Mouse (Mus musculus) hindbrain, embryonic 10.5 days (tissue): Measurements from ENCODE around the gene Rhno1. TPM values are rescaled to one million over a fixed set of nuclear protein-coding genes. Genes with fewer than 3 reads are reported as not detected.

ENCODE experiments used
- DNase-seq: peaks from one replicate; pipeline ENCODE4 v3.0.0-alpha.2; 2017; ENCODE audit warnings: low spot score
- H3K27ac ChIP-seq: fragments of 300-500 bp; sonication (generic); 2 replicates; pipeline ENCODE4 v1.5.1; 2016; ENCODE audit warnings: mild to moderate bottlenecking, moderate library complexity
- H3K27me3 ChIP-seq: fragments of 300-500 bp; sonication (generic); 2 replicates; pipeline ENCODE4 v1.6.1; 2016; ENCODE audit warnings: mild to moderate bottlenecking; ENCODE audit not compliant: poor library complexity, insufficient read depth, severe bottlenecking
- H3K36me3 ChIP-seq: fragments of 300-500 bp; sonication (generic); 2 replicates; pipeline ENCODE4 v1.6.1; 2016; ENCODE audit warnings: mild to moderate bottlenecking, moderate library complexity
- H3K4me1 ChIP-seq: fragments of 300-500 bp; sonication (generic); replicated peaks from 2 replicates; pipeline ENCODE4 v1.6.1; 2016; ENCODE audit warnings: mild to moderate bottlenecking
- H3K4me3 ChIP-seq: fragments of 300-500 bp; sonication (generic); 2 replicates; pipeline ENCODE4 v1.5.1; 2016; ENCODE audit warnings: mild to moderate bottlenecking, moderate library complexity
- H3K9me3 ChIP-seq: fragments of 300-500 bp; sonication (generic); 2 replicates; pipeline ENCODE4 v1.6.1; 2016; ENCODE audit warnings: mild to moderate bottlenecking, moderate library complexity
- WGBS: fragments of 180-500 bp; shearing (Covaris S2); methylation state at CpG from one replicate; pipeline ENCODE4 v1.1.7; 2016; 5-methylcytosine and 5-hydroxymethylcytosine counted together
- polyA plus RNA-seq: library from polyadenylated mRNA; unstranded; fragments of >200 nt; fragmentation: Nextera tagmentation; extraction: Ambion mirVana; gene quantifications from 2 replicates; pipeline ENCODE4 v1.2.1, GENCODE M21; 2016

The Rhno1 gene
- polyA plus RNA-seq, result 177 and 192 TPM in 2 replicates

- under 1% methylated on average over 76 of the region's 76 CpGs for whole genome bisulfite sequencing
- peak within 1 kb of the TSS; percentile 99 for H3K27ac ChIP-seq
- DNase-seq, result peak; percentile 89
- peaks cover 47% of the 10 kb centered on the region for H3K36me3 ChIP-seq
- peak within 1 kb of the TSS; percentile 87 for H3K4me3 ChIP-seq
- no peaks in the 10 kb centered on the region for H3K9me3 ChIP-seq
- H3K27me3 ChIP-seq, result no peaks in the 10 kb centered on the region
- H3K4me1 ChIP-seq, result peaks cover 55% of the 10 kb centered on the region
These were observed at the start of gene Rhno1, which contains the start of gene Foxm1 for GRCm38 (mm10) chr6:128362381-128363006. Gene Rhno1 (minus strand): TSS chr6:128362911. Gene Foxm1 (plus strand): TSS chr6:128362967.

- 21% methylated on average over 3 of the region's 3 CpGs for WGBS
- Histone ChIP-seq H3K36me3 (peaks cover 92% of the 10 kb centered on the region), H3K4me1 (no peaks in the 10 kb centered on the region), H3K27me3 (no peaks in the 10 kb centered on the region), H3K4me3 (no peak overlapping the region), H3K9me3 (no peaks in the 10 kb centered on the region), H3K27ac (no peak overlapping the region)
- peak; percentile 79 for DNase-seq
These were observed 48.4 kb upstream of the Rhno1 start for GRCm38 (mm10) chr6:128411115-128411514.

- no peaks in the 10 kb centered on the region for H3K27me3 ChIP-seq
- H3K4me1 ChIP-seq, result no peaks in the 10 kb centered on the region
- H3K9me3 ChIP-seq, result no peaks in the 10 kb centered on the region
- no peak overlapping the region for H3K27ac ChIP-seq
- H3K36me3 ChIP-seq, result peaks cover 91% of the 10 kb centered on the region
- DNase-seq, result no peak
- H3K4me3 ChIP-seq, result no peak overlapping the region
- 95% methylated on average over 13 of the region's 13 CpGs for WGBS
These were observed 47.6 kb upstream of the Rhno1 start for GRCm38 (mm10) chr6:128410305-128410704.

GRCm38 (mm10) chr6:128408544-128409125, 45.9 kb upstream of the Rhno1 start:
- WGBS, result 87% methylated on average over 7 of the region's 7 CpGs
- peaks cover 84% of the 10 kb centered on the region for H3K36me3 ChIP-seq
- DNase-seq, result no peak

GRCm38 (mm10) chr6:128404708-128405107, 42.0 kb upstream of the Rhno1 start:
- Histone ChIP-seq H3K36me3 (peaks cover 45% of the 10 kb centered on the region), H3K4me1 (peaks cover 11% of the 10 kb centered on the region), H3K4me3 (no peak overlapping the region), H3K9me3 (no peaks in the 10 kb centered on the region), H3K27ac (no peak overlapping the region), H3K27me3 (no peaks in the 10 kb centered on the region)
- DNase-seq, result no peak
- 68% methylated on average over 5 of the region's 5 CpGs for WGBS

More at GRCm38 (mm10) chr6:128408544-128409125, 45.9 kb upstream of the Rhno1 start:
- Histone ChIP-seq H3K4me1 (no peaks in the 10 kb centered on the region), H3K4me3 (no peak overlapping the region), H3K27me3 (no peaks in the 10 kb centered on the region), H3K9me3 (no peaks in the 10 kb centered on the region), H3K27ac (no peak overlapping the region)

GRCm38 (mm10) chr6:128399421-128400185, 36.9 kb upstream of the Rhno1 start:
- peak; percentile 34 for DNase-seq
- H3K27me3 ChIP-seq, result no peaks in the 10 kb centered on the region
- peak overlapping the region; percentile 64 for H3K27ac ChIP-seq
- H3K4me3 ChIP-seq, result peak overlapping the region; percentile 16; the same call in 1 of the 2 replicates
- H3K36me3 ChIP-seq, result peaks cover 1% of the 10 kb centered on the region; the same call in 1 of the 2 replicates
- no peaks in the 10 kb centered on the region for H3K9me3 ChIP-seq
- WGBS, result 49% methylated on average over 21 of the region's 21 CpGs
- peaks cover 16% of the 10 kb centered on the region for H3K4me1 ChIP-seq

GRCm38 (mm10) chr6:128398996-128399395, 36.3 kb upstream of the Rhno1 start, which contains the start of gene Nrip2:
Gene Nrip2 (plus strand): TSS chr6:128399296.
- 77% methylated on average over 3 of the region's 3 CpGs for WGBS
- peak within 1 kb of the TSS; percentile 64 for H3K27ac ChIP-seq

GRCm38 (mm10) chr6:128397574-128398261, 35.0 kb upstream of the Rhno1 start:
- Histone ChIP-seq H3K4me3 (no peak overlapping the region), H3K27me3 (no peaks in the 10 kb centered on the region), H3K36me3 (no peaks in the 10 kb centered on the region), H3K27ac (no peak overlapping the region), H3K4me1 (peaks cover 16% of the 10 kb centered on the region), H3K9me3 (no peaks in the 10 kb centered on the region)
- WGBS, result 85% methylated on average over 7 of the region's 7 CpGs
- DNase-seq, result no peak

More at GRCm38 (mm10) chr6:128398996-128399395, 36.3 kb upstream of the Rhno1 start, which contains the start of gene Nrip2:
- no peaks in the 10 kb centered on the region for H3K36me3 ChIP-seq
- H3K9me3 ChIP-seq, result no peaks in the 10 kb centered on the region
- H3K4me3 ChIP-seq, result peak within 1 kb of the TSS; percentile 16; the same call in 1 of the 2 replicates
- no peaks in the 10 kb centered on the region for H3K27me3 ChIP-seq
- DNase-seq, result no peak
- peaks cover 16% of the 10 kb centered on the region for H3K4me1 ChIP-seq

- no peaks in the 10 kb centered on the region for H3K36me3 ChIP-seq
- 70% methylated on average over 1 of the region's 1 CpGs for WGBS
- no peak overlapping the region for H3K27ac ChIP-seq
- no peak overlapping the region for H3K4me3 ChIP-seq
- H3K9me3 ChIP-seq, result no peaks in the 10 kb centered on the region
- no peaks in the 10 kb centered on the region for H3K27me3 ChIP-seq
- H3K4me1 ChIP-seq, result no peaks in the 10 kb centered on the region
- no peak for DNase-seq
These were observed 28.0 kb upstream of the Rhno1 start for GRCm38 (mm10) chr6:128390683-128391082.

- Histone ChIP-seq H3K27ac (no peak overlapping the region), H3K9me3 (no peaks in the 10 kb centered on the region), H3K4me1 (no peaks in the 10 kb centered on the region), H3K27me3 (no peaks in the 10 kb centered on the region), H3K36me3 (no peaks in the 10 kb centered on the region), H3K4me3 (no peak overlapping the region)
- WGBS, result 93% methylated on average over 1 of the region's 1 CpGs
- no peak for DNase-seq
These were observed 26.5 kb upstream of the Rhno1 start for GRCm38 (mm10) chr6:128389185-128389584.

GRCm38 (mm10) chr6:128385026-128385425, 22.3 kb upstream of the Rhno1 start:
- H3K4me1 ChIP-seq, result no peaks in the 10 kb centered on the region
- H3K4me3 ChIP-seq, result no peak overlapping the region
- H3K27me3 ChIP-seq, result no peaks in the 10 kb centered on the region
- DNase-seq, result no peak
- 85% methylated on average over 1 of the region's 1 CpGs for WGBS
- H3K36me3 ChIP-seq, result no peaks in the 10 kb centered on the region
- H3K9me3 ChIP-seq, result no peaks in the 10 kb centered on the region
- no peak overlapping the region for H3K27ac ChIP-seq

- no peak overlapping the region for H3K4me3 ChIP-seq
These were observed 21.0 kb upstream of the Rhno1 start for GRCm38 (mm10) chr6:128383752-128384151.

More at GRCm38 (mm10) chr6:128383752-128384151, 21.0 kb upstream of the Rhno1 start:
- Histone ChIP-seq H3K27ac (no peak overlapping the region), H3K9me3 (no peaks in the 10 kb centered on the region), H3K36me3 (no peaks in the 10 kb centered on the region), H3K27me3 (no peaks in the 10 kb centered on the region), H3K4me1 (no peaks in the 10 kb centered on the region)
- no peak for DNase-seq
- 79% methylated on average over 7 of the region's 7 CpGs for WGBS
